Mouse (Mus musculus): ENCODE measurements around the gene Btbd8. TPM values are rescaled to one million over a fixed set of nuclear protein-coding genes. Genes with fewer than 3 reads are reported as not detected.

Gene Btbd8
- polyA plus RNA-seq, 1 experiment from 2014 or later: 10.3 TPM

DNA sequence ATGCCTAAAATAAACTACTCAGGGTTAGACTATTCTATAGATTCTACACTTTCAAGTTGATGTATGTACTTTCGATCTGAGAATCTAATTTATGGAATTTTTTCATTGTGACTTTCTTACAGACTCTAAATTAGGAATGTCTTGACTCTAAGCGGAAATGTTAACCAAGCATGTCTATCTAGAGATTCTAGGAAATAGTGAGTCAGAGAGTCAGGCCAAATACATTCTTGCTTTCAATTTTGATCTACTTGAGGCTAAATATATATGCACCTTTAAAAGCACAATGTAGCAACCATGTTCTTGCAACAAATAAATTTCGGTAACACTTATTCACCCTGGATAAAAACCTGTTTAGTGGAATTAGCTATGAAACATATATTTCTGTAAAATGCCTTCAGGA lies 91.1 kb downstream of the Btbd8 start:
- no peaks in the 10 kb centered on the region for H3K27me3 ChIP-seq
- no peak overlapping the region for H3K4me2 ChIP-seq (replicated peaks)
- no peak overlapping the region for H3K27ac ChIP-seq
- no peaks in the 10 kb centered on the region for H3K4me1 ChIP-seq
- no peaks in the 10 kb centered on the region for H3K9me3 ChIP-seq (replicated peaks)
- no peaks in the 10 kb centered on the region for H3K36me3 ChIP-seq
- H3K4me3 ChIP-seq: no peak overlapping the region
- no peak overlapping the region for H3K9ac ChIP-seq
- ATAC-seq (ENCODE audit: low FRiP score): no peak
- WGBS: 95% methylated on average over 3 of the region's 3 CpGs

DNA sequence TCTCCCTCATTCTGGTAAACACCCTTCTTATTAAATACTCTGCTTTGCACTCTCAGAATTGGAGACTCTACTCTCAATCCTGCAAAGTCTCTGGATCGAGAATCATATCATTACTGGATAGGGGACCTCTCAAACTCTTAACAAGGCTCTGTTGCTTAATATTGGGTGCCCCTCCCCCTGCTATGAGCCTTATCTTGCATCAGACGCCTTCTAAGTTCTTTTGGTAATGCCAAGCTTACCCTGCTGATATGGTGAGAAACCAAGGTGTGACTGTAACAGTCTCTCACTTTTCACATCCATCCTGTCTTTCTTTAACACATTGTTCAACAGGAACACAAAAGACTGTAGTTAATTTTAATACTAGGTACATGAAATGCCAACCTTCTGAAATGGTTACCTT lies 95.8 kb downstream of the Btbd8 start:
- Histone ChIP-seq H3K4me2 (replicated peaks) (no peak overlapping the region), H3K36me3 (no peaks in the 10 kb centered on the region), H3K27me3 (no peaks in the 10 kb centered on the region), H3K9ac (no peak overlapping the region), H3K27ac (no peak overlapping the region), H3K4me1 (no peaks in the 10 kb centered on the region), H3K9me3 (replicated peaks) (no peaks in the 10 kb centered on the region), H3K4me3 (no peak overlapping the region)
- ATAC-seq (ENCODE audit: low FRiP score): no peak
- WGBS: 75% methylated on average over 2 of the region's 2 CpGs

DNA sequence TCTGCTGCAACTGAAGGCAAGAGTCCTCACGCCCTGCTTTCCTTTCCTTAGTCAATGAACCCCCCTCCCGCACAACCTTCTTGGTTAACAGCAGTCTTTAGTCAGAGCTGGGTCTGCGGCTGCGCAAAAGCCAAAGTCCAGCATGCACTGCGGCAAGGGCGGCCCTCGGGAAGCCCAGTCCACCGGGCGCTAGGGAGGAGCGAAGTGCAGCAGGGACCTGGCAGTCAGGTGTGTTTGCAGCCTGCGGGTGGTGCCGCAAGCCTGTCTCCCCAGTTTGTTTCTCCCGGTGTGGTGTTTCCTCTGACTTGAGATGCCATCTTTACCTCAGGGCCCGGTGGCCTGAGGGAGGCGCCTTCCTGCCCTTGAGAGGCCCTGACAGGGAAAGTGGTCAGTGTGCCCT lies 96.8 kb downstream of the Btbd8 start, which contains the start of gene 1700028K03Rik:
Gene 1700028K03Rik, plus strand, starts transcription at position 129 of the 400 bp plus-strand sequence.
- H3K9me3 ChIP-seq (replicated peaks): no peaks in the 10 kb centered on the region
- H3K9ac ChIP-seq: no peak within 1 kb of the TSS
- WGBS: 71% methylated on average over 15 of the region's 15 CpGs
- no peaks in the 10 kb centered on the region for H3K4me1 ChIP-seq
- no peak within 1 kb of the TSS for H3K27ac ChIP-seq
- no peaks in the 10 kb centered on the region for H3K27me3 ChIP-seq
- no peaks in the 10 kb centered on the region for H3K36me3 ChIP-seq
- no peak for ATAC-seq (ENCODE audit: low FRiP score)
- H3K4me2 ChIP-seq (replicated peaks): no peak within 1 kb of the TSS
- no peak within 1 kb of the TSS for H3K4me3 ChIP-seq

DNA sequence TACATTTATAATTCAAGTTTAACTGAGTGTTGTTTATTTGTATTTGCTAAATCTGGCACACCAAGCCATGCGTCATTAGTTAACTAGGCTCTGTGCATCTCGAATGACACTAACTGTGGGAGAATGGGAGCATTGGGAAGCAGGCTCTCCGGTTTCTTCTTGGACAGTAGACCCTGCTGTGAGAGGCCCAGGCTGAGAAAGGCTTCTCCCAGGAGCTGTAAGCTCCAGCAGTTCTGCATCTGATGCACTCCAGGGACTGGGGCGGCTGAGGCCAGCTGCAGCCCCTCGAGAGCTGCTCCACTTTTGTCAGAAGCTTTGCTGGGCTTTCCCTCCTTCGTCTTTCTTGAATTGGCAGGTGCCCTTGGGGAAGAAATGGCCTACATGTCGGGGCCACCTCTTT lies 103.9 kb downstream of the Btbd8 start:
- no peak overlapping the region for H3K4me3 ChIP-seq
- no peaks in the 10 kb centered on the region for H3K36me3 ChIP-seq
- H3K9ac ChIP-seq: no peak overlapping the region
- peaks cover 3% of the 10 kb centered on the region for H3K4me1 ChIP-seq
- no peaks in the 10 kb centered on the region for H3K9me3 ChIP-seq (replicated peaks)
- H3K4me2 ChIP-seq (replicated peaks): no peak overlapping the region
- H3K27ac ChIP-seq: no peak overlapping the region
- no peaks in the 10 kb centered on the region for H3K27me3 ChIP-seq
- WGBS: 22% methylated on average over 7 of the region's 7 CpGs
- no peak for ATAC-seq (ENCODE audit: low FRiP score)

DNA sequence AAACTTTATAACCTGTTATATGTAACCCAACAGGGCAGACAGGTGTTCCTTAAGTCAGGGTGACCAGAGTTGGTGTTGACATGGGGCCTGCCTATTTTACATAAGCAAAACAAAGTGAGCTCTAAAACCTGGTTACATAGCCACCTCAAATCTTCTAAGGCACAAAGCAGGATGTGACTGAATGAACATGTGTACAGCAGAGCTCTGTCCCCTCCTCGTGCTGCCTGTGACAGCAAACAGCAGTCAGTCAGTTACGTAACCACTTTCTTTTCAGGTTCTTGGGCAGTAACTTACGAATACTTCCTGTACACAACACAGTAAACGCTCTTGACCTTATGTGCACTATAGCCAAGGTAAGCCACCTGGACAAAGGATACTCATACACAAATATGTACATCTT lies 108.1 kb downstream of the Btbd8 start:
- 94% methylated on average over 4 of the region's 4 CpGs for WGBS
- Histone ChIP-seq H3K4me1 (peaks cover 3% of the 10 kb centered on the region), H3K36me3 (peaks cover 6% of the 10 kb centered on the region; the same call in 1 of the 2 replicates), H3K27me3 (no peaks in the 10 kb centered on the region), H3K4me3 (no peak overlapping the region), H3K9ac (no peak overlapping the region), H3K9me3 (replicated peaks) (no peaks in the 10 kb centered on the region), H3K27ac (no peak overlapping the region), H3K4me2 (replicated peaks) (no peak overlapping the region)
- no peak for ATAC-seq (ENCODE audit: low FRiP score)

DNA sequence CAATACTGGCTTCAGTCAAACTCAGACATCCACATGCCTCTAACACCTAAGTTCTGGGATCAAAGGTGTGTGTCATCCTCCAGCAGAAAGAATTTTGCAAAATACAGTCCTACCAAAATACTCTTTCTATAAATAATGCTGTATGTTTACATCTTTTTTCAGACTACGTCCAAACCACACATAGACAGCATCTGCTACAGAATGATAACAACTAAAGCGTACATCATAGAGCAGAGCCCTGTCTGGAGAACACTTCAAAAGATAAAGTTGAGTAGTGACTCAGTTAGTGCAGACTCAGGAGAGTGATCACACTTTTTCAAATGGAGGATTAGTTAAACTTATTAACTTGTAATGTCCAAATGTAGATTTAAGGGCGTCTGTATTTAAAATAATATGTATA lies 110.2 kb downstream of the Btbd8 start:
- Histone ChIP-seq H3K36me3 (peaks cover 13% of the 10 kb centered on the region; the same call in 1 of the 2 replicates), H3K9ac (no peak overlapping the region), H3K9me3 (replicated peaks) (no peaks in the 10 kb centered on the region), H3K4me2 (replicated peaks) (no peak overlapping the region), H3K27me3 (no peaks in the 10 kb centered on the region), H3K27ac (no peak overlapping the region), H3K4me3 (no peak overlapping the region), H3K4me1 (no peaks in the 10 kb centered on the region)
- ATAC-seq (ENCODE audit: low FRiP score): no peak
- WGBS: 86% methylated on average over 3 of the region's 3 CpGs

DNA sequence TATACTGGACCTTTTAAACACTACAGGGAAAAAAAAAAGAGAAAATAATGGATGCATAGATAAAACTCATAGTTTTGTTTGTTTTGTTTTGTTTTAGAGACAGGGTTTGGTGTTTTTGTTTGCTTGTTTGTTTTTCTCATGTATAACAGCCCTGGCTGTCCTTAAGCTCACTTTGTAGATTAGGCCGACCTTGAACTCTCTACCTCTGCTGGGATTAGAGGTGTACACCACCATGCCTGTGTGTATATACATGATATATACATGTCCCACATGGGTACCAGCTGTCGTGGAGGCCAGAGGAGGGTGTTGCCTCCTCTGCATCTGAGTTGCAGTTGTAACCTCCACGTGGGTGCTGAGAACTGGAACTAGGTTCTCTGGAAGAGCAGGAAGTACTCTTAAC lies 110.6 kb downstream of the Btbd8 start:
- Histone ChIP-seq H3K4me1 (no peaks in the 10 kb centered on the region), H3K4me3 (no peak overlapping the region), H3K9me3 (replicated peaks) (no peaks in the 10 kb centered on the region), H3K4me2 (replicated peaks) (no peak overlapping the region), H3K27me3 (no peaks in the 10 kb centered on the region), H3K36me3 (peaks cover 16% of the 10 kb centered on the region; the same call in 1 of the 2 replicates), H3K9ac (no peak overlapping the region), H3K27ac (no peak overlapping the region)
- 84% methylated on average over 3 of the region's 3 CpGs for WGBS
- ATAC-seq (ENCODE audit: low FRiP score): no peak

DNA sequence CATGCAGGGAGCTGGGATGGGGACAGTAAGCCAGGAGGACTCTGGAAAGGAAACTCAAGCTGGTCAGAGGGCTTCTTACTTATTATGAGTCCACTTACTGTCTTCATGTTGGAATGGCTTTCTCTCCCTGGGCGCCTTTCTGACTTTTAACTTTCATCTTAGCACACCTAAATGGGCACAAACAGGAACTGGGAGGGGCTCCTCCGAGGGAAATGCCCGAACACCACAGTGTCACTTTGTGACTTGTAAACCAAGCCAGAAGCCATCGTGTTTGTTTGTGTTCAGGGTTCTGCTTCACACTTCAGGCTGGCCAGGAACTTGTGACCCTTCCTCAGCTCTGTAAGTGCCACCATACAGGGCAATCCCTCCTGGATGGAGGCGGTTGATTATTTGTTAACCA lies 116.5 kb downstream of the Btbd8 start:
- H3K4me1 ChIP-seq: no peaks in the 10 kb centered on the region
- H3K27me3 ChIP-seq: no peaks in the 10 kb centered on the region
- no peak overlapping the region for H3K9ac ChIP-seq
- no peak for ATAC-seq (ENCODE audit: low FRiP score)
- no peak overlapping the region for H3K4me2 ChIP-seq (replicated peaks)
- H3K4me3 ChIP-seq: no peak overlapping the region
- H3K36me3 ChIP-seq: peaks cover 28% of the 10 kb centered on the region
- no peaks in the 10 kb centered on the region for H3K9me3 ChIP-seq (replicated peaks)
- no peak overlapping the region for H3K27ac ChIP-seq
- 88% methylated on average over 5 of the region's 5 CpGs for WGBS

DNA sequence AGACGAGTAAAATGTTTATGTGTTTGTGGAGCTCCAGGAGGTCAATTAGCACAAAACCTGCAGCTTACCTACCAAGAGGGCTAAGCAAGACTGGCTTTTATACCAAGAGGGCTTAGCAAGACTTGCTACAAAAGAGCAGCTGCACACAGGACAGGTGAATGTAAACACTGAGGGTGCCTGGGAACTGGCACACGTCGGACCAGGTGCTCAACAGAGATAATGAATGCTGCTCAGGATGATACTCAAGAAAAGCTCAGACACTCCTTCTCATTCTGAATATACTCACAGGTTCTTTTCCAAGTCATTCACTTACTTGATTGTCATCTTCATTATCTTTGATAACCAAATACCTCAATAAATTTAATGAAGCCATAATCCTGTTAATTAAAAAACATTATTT lies 119.2 kb downstream of the Btbd8 start:
- no peak overlapping the region for H3K4me2 ChIP-seq (replicated peaks)
- no peak overlapping the region for H3K9ac ChIP-seq
- peaks cover 36% of the 10 kb centered on the region for H3K36me3 ChIP-seq
- H3K27me3 ChIP-seq: no peaks in the 10 kb centered on the region
- H3K9me3 ChIP-seq (replicated peaks): no peaks in the 10 kb centered on the region
- no peak overlapping the region for H3K27ac ChIP-seq
- no peaks in the 10 kb centered on the region for H3K4me1 ChIP-seq
- ATAC-seq (ENCODE audit: low FRiP score): no peak
- 86% methylated on average over 3 of the region's 3 CpGs for WGBS
- no peak overlapping the region for H3K4me3 ChIP-seq

Other genes with a start within 250 kb of the Btbd8 start
- 12.0 and 13.7 TPM in 2 replicates for gene Tgfbr3, start 148.4 kb upstream of the Btbd8 start, polyA plus RNA-seq (2016; fragmentation: Nextera tagmentation; extraction: Ambion mirVana)
- gene Brdt, start 106.8 kb upstream of the Btbd8 start, polyA plus RNA-seq (2016; fragmentation: Nextera tagmentation; extraction: Ambion mirVana): 2.7 and 2.9 TPM in 2 replicates
- 1.2 and 2.2 TPM in 2 replicates for gene Ephx4, start 35.3 kb upstream of the Btbd8 start, polyA plus RNA-seq (2016; fragmentation: Nextera tagmentation; extraction: Ambion mirVana)
- not detected in 2 replicates for gene Lpcat2b, start 6.4 kb upstream of the Btbd8 start, polyA plus RNA-seq (2016; fragmentation: Nextera tagmentation; extraction: Ambion mirVana)
- gene Gm42669, start 69.6 kb downstream of the Btbd8 start, polyA plus RNA-seq (2016; fragmentation: Nextera tagmentation; extraction: Ambion mirVana): 0.23 and 0.80 TPM in 2 replicates
- gene 1700028K03Rik, start 96.7 kb downstream of the Btbd8 start, polyA plus RNA-seq (2016; fragmentation: Nextera tagmentation; extraction: Ambion mirVana): 0.15 and 0.21 TPM in 2 replicates
- gene Rpap2, start 159.4 kb downstream of the Btbd8 start, polyA plus RNA-seq (2016; fragmentation: Nextera tagmentation; extraction: Ambion mirVana): 20.1 and 22.6 TPM in 2 replicates
- 34.2 and 42.7 TPM in 2 replicates for gene Glmn, start 159.9 kb downstream of the Btbd8 start, polyA plus RNA-seq (2016; fragmentation: Nextera tagmentation; extraction: Ambion mirVana)

All from hindbrain, embryonic 12.5 days (tissue).